Mouse (Mus musculus): ENCODE measurements around the gene Olfr1415.
"Not testable (repeated sequence)": the region's sequence is repeated elsewhere in the genome, so short reads cannot be mapped to it uniquely, and the experiment has no call there.

The Olfr1415 gene

GRCm38 (mm10) chr1:92496001-92496400 lies at the start of gene Olfr1415:
Gene Olfr1415, minus strand, starts transcription at chr1:92496101.
- in situ Hi-C loops (cut with MboI; ENCODE audit: low sequenced_read_pairs): no loop called here

- in situ Hi-C loops (cut with MboI; ENCODE audit: low sequenced_read_pairs): no loop called here
Measured at GRCm38 (mm10) chr1:92539071-92539470, 43.2 kb upstream of the Olfr1415 start.

- in situ Hi-C loops (cut with MboI; ENCODE audit: low sequenced_read_pairs): no loop called here
Measured at GRCm38 (mm10) chr1:92536972-92537371, 41.1 kb upstream of the Olfr1415 start.

GRCm38 (mm10) chr1:92523764-92524163 lies 27.9 kb upstream of the Olfr1415 start:
- in situ Hi-C loops (cut with MboI; ENCODE audit: low sequenced_read_pairs): loop anchor here (5.0 kb wide), 1 partner anchor 84 kb away; the partner anchor contains the start of gene Olfr1410

- in situ Hi-C loops (cut with MboI; ENCODE audit: low sequenced_read_pairs): loop anchor here (5.0 kb wide), 1 partner anchor 86 kb away; the partner anchor contains the start of gene Olfr1410
Measured at GRCm38 (mm10) chr1:92521376-92521775, 25.5 kb upstream of the Olfr1415 start.

- in situ Hi-C loops (cut with MboI; ENCODE audit: low sequenced_read_pairs): no loop called here
Measured at GRCm38 (mm10) chr1:92519046-92519445, 23.1 kb upstream of the Olfr1415 start.

GRCm38 (mm10) chr1:92518561-92518960 lies 22.7 kb upstream of the Olfr1415 start, which contains the start of gene Olfr1414:
Gene Olfr1414, minus strand, starts transcription at chr1:92518661.
- in situ Hi-C loops (cut with MboI; ENCODE audit: low sequenced_read_pairs): no loop called here

GRCm38 (mm10) chr1:92515390-92515789 lies 19.5 kb upstream of the Olfr1415 start:
- in situ Hi-C loops (cut with MboI; ENCODE audit: low sequenced_read_pairs): no loop called here

- in situ Hi-C loops (cut with MboI; ENCODE audit: low sequenced_read_pairs): not testable (repeated sequence)
Measured at GRCm38 (mm10) chr1:92511646-92512045, 15.7 kb upstream of the Olfr1415 start.

GRCm38 (mm10) chr1:92485013-92485412 lies 10.9 kb downstream of the Olfr1415 start, which contains the start of gene Olfr1416:
Gene Olfr1416, minus strand, starts transcription at chr1:92485113.
- in situ Hi-C loops (cut with MboI; ENCODE audit: low sequenced_read_pairs): no loop called here

- in situ Hi-C loops (cut with MboI; ENCODE audit: low sequenced_read_pairs): loop anchor here (25.0 kb wide), 1 partner anchor 512 kb away; no protein-coding TSS in a partner anchor
Measured at GRCm38 (mm10) chr1:92474066-92474578, 21.8 kb downstream of the Olfr1415 start.

- in situ Hi-C loops (cut with MboI; ENCODE audit: low sequenced_read_pairs): loop anchor here (25.0 kb wide), 1 partner anchor 511 kb away; no protein-coding TSS in a partner anchor
Measured at GRCm38 (mm10) chr1:92473165-92474041, 22.5 kb downstream of the Olfr1415 start, which contains the start of gene Ndufa10. Gene Ndufa10, minus strand, starts transcription at chr1:92473860.

GRCm38 (mm10) chr1:92468891-92469290 lies 27.0 kb downstream of the Olfr1415 start:
- in situ Hi-C loops (cut with MboI; ENCODE audit: low sequenced_read_pairs): loop anchor here (25.0 kb wide), 1 partner anchor 507 kb away; no protein-coding TSS in a partner anchor

GRCm38 (mm10) chr1:92458416-92458815 lies 37.5 kb downstream of the Olfr1415 start:
- in situ Hi-C loops (cut with MboI; ENCODE audit: low sequenced_read_pairs): loop anchor here (25.0 kb wide), 1 partner anchor 496 kb away; no protein-coding TSS in a partner anchor

- in situ Hi-C loops (cut with MboI; ENCODE audit: low sequenced_read_pairs): loop anchor here (25.0 kb wide), 1 partner anchor 495 kb away; no protein-coding TSS in a partner anchor
Measured at GRCm38 (mm10) chr1:92457758-92458157, 38.1 kb downstream of the Olfr1415 start.

GRCm38 (mm10) chr1:92453751-92454445 lies 42.0 kb downstream of the Olfr1415 start:
- in situ Hi-C loops (cut with MboI; ENCODE audit: low sequenced_read_pairs): loop anchor here (25.0 kb wide), 1 partner anchor 492 kb away; no protein-coding TSS in a partner anchor

- in situ Hi-C loops (cut with MboI; ENCODE audit: low sequenced_read_pairs): no loop called here
Measured at GRCm38 (mm10) chr1:92448293-92448692, 47.6 kb downstream of the Olfr1415 start.

GRCm38 (mm10) chr1:92441453-92442063 lies 54.3 kb downstream of the Olfr1415 start:
- in situ Hi-C loops (cut with MboI; ENCODE audit: low sequenced_read_pairs): no loop called here

GRCm38 (mm10) chr1:92440066-92440750 lies 55.7 kb downstream of the Olfr1415 start:
- in situ Hi-C loops (cut with MboI; ENCODE audit: low sequenced_read_pairs): no loop called here

Data from CH12F3 (cell line).